Mouse (Mus musculus) liver, embryonic 16.5 days (tissue): ENCODE results near the gene Ankzf1. TPM values are rescaled to one million over a fixed set of nuclear protein-coding genes. Genes with fewer than 3 reads are reported as not detected.
A peak's percentile ranks its signal among the peaks of the same experiment; 100 is the strongest.

Source experiments
- ATAC-seq: fragments of 200-750 bp; cut with Nextera tagmentation; 2 replicates; pipeline ENCODE4 v1.8.0; 2017; ENCODE audit warnings: low read depth, mild to moderate bottlenecking, moderate number of reproducible peaks, moderate library complexity
- H3K27ac ChIP-seq: fragments of 300-500 bp; sonication (generic); 2 replicates; pipeline ENCODE4 v1.5.1; 2014; ENCODE audit warnings: mild to moderate bottlenecking, low read length
- H3K27me3 ChIP-seq: fragments of 300-500 bp; sonication (generic); 2 replicates; pipeline ENCODE4 v1.6.1; 2014; ENCODE audit warnings: low read depth, low read length, mixed read lengths; ENCODE audit not compliant: control insufficient read depth, insufficient read depth
- H3K36me3 ChIP-seq: fragments of 300-500 bp; sonication (generic); 2 replicates; pipeline ENCODE4 v1.6.1; 2014; ENCODE audit warnings: mild to moderate bottlenecking; ENCODE audit not compliant: control insufficient read depth, insufficient read depth
- H3K4me1 ChIP-seq: fragments of 300-500 bp; sonication (generic); 2 replicates; pipeline ENCODE4 v1.6.1; 2014; ENCODE audit warnings: low read depth, low read length, mixed read lengths; ENCODE audit not compliant: control insufficient read depth
- H3K4me2 ChIP-seq: fragments of 300-500 bp; sonication (generic); 2 replicates; pipeline ENCODE4 v1.6.1; 2014; ENCODE audit warnings: low read depth, low read length, mixed read lengths
- H3K4me3 ChIP-seq: fragments of 300-500 bp; sonication (generic); 2 replicates; pipeline ENCODE4 v1.5.1; 2014; ENCODE audit warnings: low read depth, mild to moderate bottlenecking, low read length
- H3K9ac ChIP-seq: fragments of 300-500 bp; sonication (generic); 2 replicates; pipeline ENCODE4 v1.6.1; 2014; ENCODE audit warnings: low read depth, low read length
- H3K9me3 ChIP-seq: fragments of 300-500 bp; sonication (generic); replicated peaks from 2 replicates; pipeline ENCODE4 v1.6.1; 2016; ENCODE audit warnings: low read length; ENCODE audit not compliant: control insufficient read depth
- WGBS: fragments of 180-500 bp; shearing (Covaris S2); extraction: QIAGEN DNeasy Blood & Tissue Kit; methylation state at CpG from one replicate; pipeline ENCODE4 v1.1.7; 2014; ENCODE audit not compliant: insufficient replicate concordance; 5-methylcytosine and 5-hydroxymethylcytosine counted together
- polyA plus RNA-seq: library from polyadenylated mRNA; unstranded; fragments of >200 nt; fragmentation: Nextera tagmentation; extraction: Ambion mirVana; gene quantifications from 2 replicates; pipeline ENCODE4 v1.2.1, GENCODE M21; 2015

Gene Ankzf1
- polyA plus RNA-seq, 1 experiment from 2014 or later = 12.0 TPM

DNA sequence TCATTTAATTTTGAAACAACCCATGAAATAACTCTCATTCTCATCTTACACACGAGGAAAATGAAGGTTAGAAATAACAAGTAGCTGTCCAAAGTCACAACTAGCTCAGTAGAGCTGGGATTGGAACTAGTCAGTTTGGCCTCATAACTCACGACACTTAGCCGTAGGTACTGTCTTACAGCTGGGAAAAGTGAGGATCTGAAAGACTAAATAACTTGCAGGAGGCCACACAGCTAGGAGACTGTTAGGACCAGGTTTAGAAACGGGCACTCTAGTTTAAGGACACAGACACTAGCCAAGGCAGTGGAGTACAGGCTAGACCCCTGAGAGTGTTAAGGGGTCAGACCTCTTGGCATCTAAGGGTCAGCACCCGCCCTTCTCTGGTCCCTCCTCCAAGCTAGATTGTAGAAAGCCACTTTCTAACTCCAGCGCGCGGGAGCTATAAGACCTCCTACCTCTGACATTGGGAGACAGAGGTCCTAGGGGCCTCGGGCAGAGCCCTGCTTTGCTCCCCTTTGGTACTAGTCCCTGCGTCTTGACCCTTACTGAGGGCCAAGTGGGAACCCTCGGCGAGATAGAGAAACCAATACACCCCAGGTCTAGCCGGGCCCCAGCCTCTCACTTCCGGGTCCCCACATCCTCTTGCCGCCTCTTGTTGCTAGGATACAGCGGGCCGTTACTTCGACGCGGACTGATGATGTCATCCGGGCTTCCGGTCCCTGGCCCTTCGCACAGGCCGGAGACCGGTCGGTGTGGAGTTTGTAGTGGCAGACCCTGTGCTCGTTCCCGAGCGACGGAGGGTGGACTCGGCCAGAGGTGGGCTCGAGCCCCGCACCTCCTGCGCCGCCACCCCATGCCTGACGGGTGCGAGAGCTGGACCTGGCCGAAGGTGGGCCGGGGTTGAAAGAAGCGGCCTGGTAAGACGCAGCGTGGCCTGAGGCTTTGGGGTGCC, 18.5 kb downstream of the Ankzf1 start, which contains the start of the genes Glb1l and Stk16:
Gene Glb1l (minus strand): TSS at position 678 of the 952 bp plus-strand sequence.
Gene Stk16 (plus strand): TSS at position 703 of the 952 bp plus-strand sequence.
- H3K4me3 ChIP-seq = peak within 1 kb of the TSS; percentile 97
- peaks cover 63% of the 10 kb centered on the region for H3K4me1 ChIP-seq
- H3K4me2 ChIP-seq = peak within 1 kb of the TSS; percentile 97
- peak within 1 kb of the TSS; percentile 97 for H3K27ac ChIP-seq
- 5% methylated on average over 42 of the region's 42 CpGs for WGBS
- ATAC-seq = peak; percentile 92
- peak within 1 kb of the TSS; percentile 94 for H3K9ac ChIP-seq
- H3K9me3 ChIP-seq = no peaks in the 10 kb centered on the region
- H3K27me3 ChIP-seq = no peaks in the 10 kb centered on the region
- peaks cover 27% of the 10 kb centered on the region for H3K36me3 ChIP-seq

GRCm38 (mm10) chr1:75211141-75211708, 19.3 kb downstream of the Ankzf1 start:
- H3K4me2 ChIP-seq = peak overlapping the region; percentile 97
- H3K4me3 ChIP-seq = peak overlapping the region; percentile 97

GRCm38 (mm10) chr1:75212542-75212941, 20.6 kb downstream of the Ankzf1 start:
- peaks cover 43% of the 10 kb centered on the region for H3K36me3 ChIP-seq
- 56% methylated on average over 4 of the region's 4 CpGs for WGBS
- ATAC-seq = no peak
- H3K4me2 ChIP-seq = peak overlapping the region; percentile 97
- H3K9me3 ChIP-seq = no peaks in the 10 kb centered on the region
- H3K27ac ChIP-seq = peak overlapping the region; percentile 97
- H3K9ac ChIP-seq = peak overlapping the region; percentile 48
- peak overlapping the region; percentile 97 for H3K4me3 ChIP-seq
- H3K4me1 ChIP-seq = peaks cover 84% of the 10 kb centered on the region
- H3K27me3 ChIP-seq = no peaks in the 10 kb centered on the region

More at GRCm38 (mm10) chr1:75211141-75211708, 19.3 kb downstream of the Ankzf1 start:
- H3K9ac ChIP-seq = peak overlapping the region; percentile 94
- H3K27ac ChIP-seq = peak overlapping the region; percentile 97
- 6% methylated on average over 17 of the region's 17 CpGs for WGBS
- H3K27me3 ChIP-seq = no peaks in the 10 kb centered on the region
- H3K4me1 ChIP-seq = peaks cover 71% of the 10 kb centered on the region
- H3K9me3 ChIP-seq = no peaks in the 10 kb centered on the region
- H3K36me3 ChIP-seq = peaks cover 35% of the 10 kb centered on the region
- no peak for ATAC-seq

DNA sequence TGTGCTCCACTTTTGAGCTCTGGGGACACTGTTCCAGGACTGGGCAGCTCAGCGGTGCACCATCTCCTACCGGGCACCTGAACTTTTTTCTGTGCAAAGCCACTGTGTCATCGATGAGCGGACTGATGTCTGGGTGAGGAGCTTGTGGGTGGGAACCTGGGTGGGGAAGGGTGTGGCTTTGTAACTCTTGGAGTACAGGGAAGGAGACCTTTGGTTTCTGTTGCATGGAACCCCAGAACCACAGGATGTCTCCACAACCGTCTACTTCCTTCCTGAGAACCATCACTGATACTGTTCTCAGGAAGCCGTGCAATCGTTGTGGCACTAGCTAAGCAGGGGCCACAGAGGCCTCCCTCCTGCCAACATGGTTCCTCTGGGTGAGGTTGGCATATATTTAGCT, 21.1 kb downstream of the Ankzf1 start:
- Histone ChIP-seq H3K4me3 (peak overlapping the region; percentile 97), H3K36me3 (peaks cover 43% of the 10 kb centered on the region), H3K9me3 (no peaks in the 10 kb centered on the region), H3K4me1 (peaks cover 87% of the 10 kb centered on the region), H3K27me3 (no peaks in the 10 kb centered on the region), H3K9ac (peak overlapping the region; percentile 48), H3K4me2 (peak overlapping the region; percentile 97), H3K27ac (peak overlapping the region; percentile 97)
- 0 out of 2 replicates have a peak, but pooled peaks have one; percentile 2 for ATAC-seq
- WGBS = 10% methylated on average over 7 of the region's 7 CpGs

- Histone ChIP-seq H3K9ac (peak overlapping the region; percentile 87), H3K27me3 (no peaks in the 10 kb centered on the region), H3K27ac (peak overlapping the region; percentile 97), H3K4me2 (peak overlapping the region; percentile 97), H3K4me1 (peaks cover 79% of the 10 kb centered on the region), H3K36me3 (peaks cover 43% of the 10 kb centered on the region), H3K9me3 (no peaks in the 10 kb centered on the region), H3K4me3 (peak overlapping the region; percentile 83)
- ATAC-seq = no peak
- 50% methylated on average over 2 of the region's 2 CpGs for WGBS
Observed at GRCm38 (mm10) chr1:75214442-75214841, 22.5 kb downstream of the Ankzf1 start.

- H3K4me1 ChIP-seq = peaks cover 79% of the 10 kb centered on the region
- ATAC-seq = no peak
- 42% methylated on average over 5 of the region's 5 CpGs for WGBS
- H3K4me2 ChIP-seq = peak overlapping the region; percentile 97
- H3K9me3 ChIP-seq = no peaks in the 10 kb centered on the region
- peak overlapping the region; percentile 83 for H3K4me3 ChIP-seq
- H3K9ac ChIP-seq = peak overlapping the region; percentile 87
- peaks cover 3% of the 10 kb centered on the region for H3K27me3 ChIP-seq
- H3K36me3 ChIP-seq = peaks cover 43% of the 10 kb centered on the region
- H3K27ac ChIP-seq = peak overlapping the region; percentile 97
Observed at GRCm38 (mm10) chr1:75214886-75215285, 22.9 kb downstream of the Ankzf1 start.

GRCm38 (mm10) chr1:75215785-75216184, 23.8 kb downstream of the Ankzf1 start:
- 88% methylated on average over 9 of the region's 9 CpGs for WGBS
- H3K27ac ChIP-seq = peak overlapping the region; percentile 97
- peaks cover 12% of the 10 kb centered on the region for H3K27me3 ChIP-seq
- no peak for ATAC-seq
- peaks cover 77% of the 10 kb centered on the region for H3K4me1 ChIP-seq
- H3K36me3 ChIP-seq = peaks cover 43% of the 10 kb centered on the region
- no peaks in the 10 kb centered on the region for H3K9me3 ChIP-seq
- peak overlapping the region; percentile 97 for H3K4me2 ChIP-seq
- peak overlapping the region; percentile 87 for H3K9ac ChIP-seq
- peak overlapping the region; percentile 83 for H3K4me3 ChIP-seq

- peaks cover 67% of the 10 kb centered on the region for H3K4me1 ChIP-seq
- H3K9me3 ChIP-seq = no peaks in the 10 kb centered on the region
- peak overlapping the region; percentile 97 for H3K4me2 ChIP-seq
- H3K27ac ChIP-seq = peak overlapping the region; percentile 97
- WGBS = 38% methylated on average over 13 of the region's 13 CpGs
- H3K27me3 ChIP-seq = peaks cover 14% of the 10 kb centered on the region
- peaks cover 41% of the 10 kb centered on the region for H3K36me3 ChIP-seq
- peak; percentile 51 for ATAC-seq
- peak overlapping the region; percentile 83 for H3K4me3 ChIP-seq
- H3K9ac ChIP-seq = peak overlapping the region; percentile 87
Observed at GRCm38 (mm10) chr1:75216797-75217585, 25.0 kb downstream of the Ankzf1 start.
